Mouse (Mus musculus) neural tube, embryonic 15.5 days (tissue): ENCODE data around the gene Bmpr1b. TPM values are rescaled to one million over a fixed set of nuclear protein-coding genes. Genes with fewer than 3 reads are reported as not detected.
A peak's percentile ranks its signal among the peaks of the same experiment; 100 is the strongest.
"Not testable (repeated sequence)": the region's sequence is repeated elsewhere in the genome, so short reads cannot be mapped to it uniquely, and the experiment has no call there.

Source experiments
- ATAC-seq: fragments of 200-750 bp; cut with Nextera tagmentation; 2 replicates; pipeline ENCODE4 v1.8.0; 2017; ENCODE audit warnings: mild to moderate bottlenecking, moderate TSS enrichment, moderate library complexity; ENCODE audit not compliant: low FRiP score
- H3K27ac ChIP-seq: fragments of 300-500 bp; sonication (generic); replicated peaks from 2 replicates; pipeline ENCODE4 v1.5.1; 2015; ENCODE audit warnings: mild to moderate bottlenecking, inconsistent platforms
- H3K27me3 ChIP-seq: fragments of 300-500 bp; sonication (generic); replicated peaks from 2 replicates; pipeline ENCODE4 v1.6.1; 2015; ENCODE audit warnings: inconsistent platforms
- H3K36me3 ChIP-seq: fragments of 300-500 bp; sonication (generic); 2 replicates; pipeline ENCODE4 v1.6.1; 2015; ENCODE audit warnings: inconsistent platforms
- H3K4me1 ChIP-seq: fragments of 300-500 bp; sonication (generic); 2 replicates; pipeline ENCODE4 v1.6.1; 2015; ENCODE audit warnings: inconsistent platforms
- H3K4me2 ChIP-seq: fragments of 300-500 bp; sonication (generic); 2 replicates; pipeline ENCODE4 v1.6.1; 2015; ENCODE audit warnings: inconsistent platforms, mild to moderate bottlenecking, moderate library complexity
- H3K4me3 ChIP-seq: fragments of 300-500 bp; sonication (generic); replicated peaks from 2 replicates; pipeline ENCODE4 v1.5.1; 2015; ENCODE audit warnings: mild to moderate bottlenecking, inconsistent platforms
- H3K9ac ChIP-seq: fragments of 300-500 bp; sonication (generic); replicated peaks from 2 replicates; pipeline ENCODE4 v1.6.1; 2015; ENCODE audit warnings: mild to moderate bottlenecking, inconsistent platforms
- H3K9me3 ChIP-seq: fragments of 300-500 bp; sonication (generic); replicated peaks from 2 replicates; pipeline ENCODE4 v1.6.1; 2016; ENCODE audit warnings: inconsistent platforms
- WGBS: fragments of 180-500 bp; shearing (Covaris S2); methylation state at CpG from one replicate; pipeline ENCODE4 v1.1.7; 2015; ENCODE audit warnings: mixed read lengths; 5-methylcytosine and 5-hydroxymethylcytosine counted together
- polyA plus RNA-seq: library from polyadenylated mRNA; unstranded; fragments of >200 nt; fragmentation: Nextera tagmentation; extraction: Ambion mirVana; gene quantifications from 2 replicates; pipeline ENCODE4 v1.2.1, GENCODE M21; 2015

Gene Bmpr1b
- 4.6 and 4.8 TPM in 2 replicates for polyA plus RNA-seq

GRCm38 (mm10) chr3:142168863-142169521, at the start of gene Bmpr1b:
Gene Bmpr1b (minus strand): TSS chr3:142169425.
- Histone ChIP-seq H3K27me3 (peaks cover 10% of the 10 kb centered on the region; the same call in 1 of the 2 replicates), H3K4me2 (peak within 1 kb of the TSS; percentile 99), H3K27ac (peak within 1 kb of the TSS; percentile 66), H3K4me1 (peaks cover 17% of the 10 kb centered on the region), H3K4me3 (peak within 1 kb of the TSS; percentile 70), H3K9ac (peak within 1 kb of the TSS; percentile 67), H3K9me3 (no peaks in the 10 kb centered on the region), H3K36me3 (no peaks in the 10 kb centered on the region)
- 0% methylated on average over 43 of the region's 65 CpGs for WGBS
- ATAC-seq: peak; percentile 92

GRCm38 (mm10) chr3:142212821-142213220, 43.6 kb upstream of the Bmpr1b start:
- Histone ChIP-seq H3K4me3 (no peak overlapping the region), H3K9ac (no peak overlapping the region), H3K27ac (no peak overlapping the region), H3K4me2 (no peak overlapping the region), H3K9me3 (no peaks in the 10 kb centered on the region), H3K27me3 (no peaks in the 10 kb centered on the region), H3K36me3 (no peaks in the 10 kb centered on the region), H3K4me1 (no peaks in the 10 kb centered on the region)
- ATAC-seq: no peak
- 79% methylated on average over 2 of the region's 2 CpGs for WGBS

- no peaks in the 10 kb centered on the region for H3K4me1 ChIP-seq
- ATAC-seq: no peak
- no peaks in the 10 kb centered on the region for H3K9me3 ChIP-seq
- H3K27ac ChIP-seq: no peak overlapping the region
- no peak overlapping the region for H3K4me3 ChIP-seq
- H3K27me3 ChIP-seq: no peaks in the 10 kb centered on the region
- H3K9ac ChIP-seq: no peak overlapping the region
- H3K4me2 ChIP-seq: no peak overlapping the region
- 77% methylated on average over 3 of the region's 3 CpGs for WGBS
- no peaks in the 10 kb centered on the region for H3K36me3 ChIP-seq
Observed at GRCm38 (mm10) chr3:142212186-142212585, 43.0 kb upstream of the Bmpr1b start.

- no peak overlapping the region for H3K4me3 ChIP-seq
- no peak overlapping the region for H3K9ac ChIP-seq
- 82% methylated on average over 6 of the region's 6 CpGs for WGBS
- no peak for ATAC-seq
- H3K36me3 ChIP-seq: no peaks in the 10 kb centered on the region
- H3K4me1 ChIP-seq: no peaks in the 10 kb centered on the region
- H3K4me2 ChIP-seq: no peak overlapping the region
- H3K9me3 ChIP-seq: no peaks in the 10 kb centered on the region
- no peak overlapping the region for H3K27ac ChIP-seq
- no peaks in the 10 kb centered on the region for H3K27me3 ChIP-seq
Observed at GRCm38 (mm10) chr3:142209981-142210380, 40.8 kb upstream of the Bmpr1b start.

GRCm38 (mm10) chr3:142209057-142209456, 39.8 kb upstream of the Bmpr1b start:
- WGBS: 67% methylated on average over 11 of the region's 11 CpGs
- H3K27me3 ChIP-seq: no peaks in the 10 kb centered on the region
- H3K4me3 ChIP-seq: no peak overlapping the region
- no peaks in the 10 kb centered on the region for H3K9me3 ChIP-seq
- H3K36me3 ChIP-seq: no peaks in the 10 kb centered on the region
- no peak overlapping the region for H3K9ac ChIP-seq
- ATAC-seq: no peak
- no peak overlapping the region for H3K27ac ChIP-seq
- H3K4me2 ChIP-seq: no peak overlapping the region
- no peaks in the 10 kb centered on the region for H3K4me1 ChIP-seq

GRCm38 (mm10) chr3:142207488-142207887, 38.3 kb upstream of the Bmpr1b start:
- Histone ChIP-seq H3K4me3 (no peak overlapping the region), H3K36me3 (no peaks in the 10 kb centered on the region), H3K27me3 (no peaks in the 10 kb centered on the region), H3K9me3 (no peaks in the 10 kb centered on the region), H3K4me2 (no peak overlapping the region), H3K4me1 (no peaks in the 10 kb centered on the region), H3K27ac (no peak overlapping the region), H3K9ac (no peak overlapping the region)
- no peak for ATAC-seq
- WGBS: 93% methylated on average over 6 of the region's 6 CpGs

GRCm38 (mm10) chr3:142206316-142206715, 37.1 kb upstream of the Bmpr1b start:
- no peaks in the 10 kb centered on the region for H3K27me3 ChIP-seq
- H3K36me3 ChIP-seq: no peaks in the 10 kb centered on the region
- no peak overlapping the region for H3K4me3 ChIP-seq
- no peak overlapping the region for H3K9ac ChIP-seq
- no peak overlapping the region for H3K4me2 ChIP-seq
- no peaks in the 10 kb centered on the region for H3K4me1 ChIP-seq
- H3K9me3 ChIP-seq: no peaks in the 10 kb centered on the region
- no peak for ATAC-seq
- no peak overlapping the region for H3K27ac ChIP-seq
- 81% methylated on average over 3 of the region's 3 CpGs for WGBS

- Histone ChIP-seq H3K4me2 (no peak overlapping the region), H3K4me1 (no peaks in the 10 kb centered on the region), H3K9me3 (no peaks in the 10 kb centered on the region), H3K27ac (no peak overlapping the region), H3K9ac (no peak overlapping the region), H3K27me3 (no peaks in the 10 kb centered on the region), H3K4me3 (no peak overlapping the region), H3K36me3 (no peaks in the 10 kb centered on the region)
- WGBS: 88% methylated on average over 8 of the region's 8 CpGs
- no peak for ATAC-seq
Observed at GRCm38 (mm10) chr3:142196142-142196541, 26.9 kb upstream of the Bmpr1b start.

- not testable (repeated sequence) for H3K27ac ChIP-seq, H3K9me3 ChIP-seq, H3K27me3 ChIP-seq, H3K9ac ChIP-seq, H3K4me2 ChIP-seq, H3K4me1 ChIP-seq, H3K4me3 ChIP-seq, ATAC-seq, H3K36me3 ChIP-seq
Observed at GRCm38 (mm10) chr3:142191627-142192026, 22.4 kb upstream of the Bmpr1b start.

GRCm38 (mm10) chr3:142186551-142186950, 17.3 kb upstream of the Bmpr1b start:
- peaks cover 5% of the 10 kb centered on the region; the same call in 1 of the 2 replicates for H3K4me1 ChIP-seq
- H3K9ac ChIP-seq: no peak overlapping the region
- H3K4me2 ChIP-seq: no peak overlapping the region
- no peaks in the 10 kb centered on the region for H3K36me3 ChIP-seq
- no peak overlapping the region for H3K27ac ChIP-seq
- 87% methylated on average over 3 of the region's 3 CpGs for WGBS
- no peak overlapping the region for H3K4me3 ChIP-seq
- no peaks in the 10 kb centered on the region for H3K9me3 ChIP-seq
- H3K27me3 ChIP-seq: no peaks in the 10 kb centered on the region
- ATAC-seq: no peak

- Histone ChIP-seq H3K9me3 (no peaks in the 10 kb centered on the region), H3K4me2 (no peak overlapping the region), H3K27ac (no peak overlapping the region), H3K9ac (no peak overlapping the region), H3K4me1 (peaks cover 7% of the 10 kb centered on the region; the same call in 1 of the 2 replicates), H3K4me3 (no peak overlapping the region), H3K27me3 (peaks cover 10% of the 10 kb centered on the region; the same call in 1 of the 2 replicates), H3K36me3 (no peaks in the 10 kb centered on the region)
- 81% methylated on average over 4 of the region's 4 CpGs for WGBS
- ATAC-seq: no peak
Observed at GRCm38 (mm10) chr3:142173996-142174395, 4.8 kb upstream of the Bmpr1b start.

- H3K4me1 ChIP-seq: peaks cover 17% of the 10 kb centered on the region
- H3K9me3 ChIP-seq: no peaks in the 10 kb centered on the region
- peak overlapping the region; percentile 99 for H3K4me2 ChIP-seq
- H3K27me3 ChIP-seq: peaks cover 10% of the 10 kb centered on the region; the same call in 1 of the 2 replicates
- ATAC-seq: peak; percentile 23; the same call in 1 of the 2 replicates
- H3K27ac ChIP-seq: peak overlapping the region; percentile 66; the same call in 1 of the 2 replicates
- 13% methylated on average over 9 of the region's 9 CpGs for WGBS
- H3K9ac ChIP-seq: peak overlapping the region; percentile 67
- no peaks in the 10 kb centered on the region for H3K36me3 ChIP-seq
- H3K4me3 ChIP-seq: peak overlapping the region; percentile 70
Observed at GRCm38 (mm10) chr3:142168251-142168862, 868 bp downstream of the Bmpr1b start.
